Mouse (Mus musculus): Measurements from ENCODE around the gene Nup153.

DNA sequence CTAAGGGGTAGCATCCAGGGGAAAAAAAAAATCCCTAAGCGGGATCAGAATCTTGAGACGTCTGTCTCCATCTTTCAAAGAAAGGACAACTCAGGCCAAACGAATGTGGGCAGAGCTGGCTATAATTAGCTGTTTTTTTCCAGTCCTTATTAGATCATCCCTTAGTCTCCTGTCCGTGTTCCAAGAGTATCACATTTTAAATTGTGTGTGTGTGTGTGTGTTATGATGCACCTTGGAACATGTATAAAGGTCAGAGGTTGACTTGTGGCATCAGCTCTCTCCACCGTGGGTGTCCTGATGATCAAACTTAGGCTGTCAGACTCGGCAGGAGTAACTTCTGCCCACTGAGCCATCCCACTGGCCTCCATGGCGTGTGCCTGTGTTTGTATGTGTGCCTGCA, 11.7 kb upstream of the Nup153 start:
- TF ChIP-seq CTCF (IDR thresholded peaks at IDR 0.05; ENCODE audit: low read depth) (no peak), EP300 (IDR thresholded peaks at IDR 0.05; ENCODE audit: low read depth) (no peak)

Data from liver, postnatal 0 days (tissue).